Mouse (Mus musculus) layer of hippocampus, adult 8-10 months (tissue): ENCODE measurements around the gene Notch3. TPM values are rescaled to one million over a fixed set of nuclear protein-coding genes. Genes with fewer than 3 reads are reported as not detected.
"Not testable (repeated sequence)": the region's sequence is repeated elsewhere in the genome, so short reads cannot be mapped to it uniquely, and the experiment has no call there.

Source experiments
- DNase-seq, 2 experiments: peaks; one replicate each; pipeline ENCODE4 v3.0.0; 2022; ENCODE audit warnings: low spot score in 2 of 2
- total RNA-seq, 4 experiments: library from RNA; stranded (reverse); gene quantifications; 2 replicates each; pipeline ENCODE4 v1.2.4; 2022

The Notch3 gene
- total RNA-seq, 4 experiments from 2014 or later, result 7.0 to 13.4 (median 9.5) TPM

DNA sequence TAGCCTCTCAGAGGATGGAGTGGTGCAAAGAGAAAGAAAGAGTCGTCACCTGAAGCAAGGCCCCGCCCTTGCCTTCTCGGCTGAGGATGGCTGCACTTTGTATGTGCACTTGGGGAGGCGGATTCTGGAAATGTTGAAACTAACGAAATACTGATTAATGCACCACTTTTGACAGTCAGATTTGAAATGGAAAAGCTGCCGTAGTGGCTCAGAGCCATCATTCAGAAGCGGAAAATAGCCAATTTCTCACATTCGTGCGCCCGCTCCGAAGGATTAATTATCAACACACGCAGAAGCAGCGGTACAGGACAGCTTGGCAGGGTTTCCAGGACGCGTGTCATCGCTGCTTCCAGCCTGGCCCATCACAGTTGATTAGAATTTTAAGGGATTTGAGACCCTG is 47.5 kb downstream of the Notch3 start:
- DNase-seq, result peak; percentile 53 to 77

DNA sequence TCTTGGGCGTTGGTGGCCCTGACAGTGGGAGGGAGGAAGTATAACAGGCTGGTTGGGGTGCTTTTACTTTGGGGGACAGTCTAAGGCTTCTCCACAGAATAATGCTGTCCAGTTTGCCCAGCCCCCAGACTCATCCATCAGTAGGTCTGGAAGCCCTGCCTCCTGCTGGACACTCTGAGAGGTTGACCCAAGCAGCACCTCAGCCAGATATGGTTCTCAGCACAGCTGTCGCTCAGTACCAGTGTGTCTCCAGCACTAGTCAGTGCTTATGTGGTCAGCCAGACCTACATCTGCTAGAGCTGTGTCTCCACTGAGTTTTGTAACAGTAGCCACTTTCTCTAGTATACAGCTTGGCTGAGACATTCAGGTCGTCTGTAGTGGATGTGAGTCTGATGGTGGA is 48.2 kb downstream of the Notch3 start:
- no peak for DNase-seq

DNA sequence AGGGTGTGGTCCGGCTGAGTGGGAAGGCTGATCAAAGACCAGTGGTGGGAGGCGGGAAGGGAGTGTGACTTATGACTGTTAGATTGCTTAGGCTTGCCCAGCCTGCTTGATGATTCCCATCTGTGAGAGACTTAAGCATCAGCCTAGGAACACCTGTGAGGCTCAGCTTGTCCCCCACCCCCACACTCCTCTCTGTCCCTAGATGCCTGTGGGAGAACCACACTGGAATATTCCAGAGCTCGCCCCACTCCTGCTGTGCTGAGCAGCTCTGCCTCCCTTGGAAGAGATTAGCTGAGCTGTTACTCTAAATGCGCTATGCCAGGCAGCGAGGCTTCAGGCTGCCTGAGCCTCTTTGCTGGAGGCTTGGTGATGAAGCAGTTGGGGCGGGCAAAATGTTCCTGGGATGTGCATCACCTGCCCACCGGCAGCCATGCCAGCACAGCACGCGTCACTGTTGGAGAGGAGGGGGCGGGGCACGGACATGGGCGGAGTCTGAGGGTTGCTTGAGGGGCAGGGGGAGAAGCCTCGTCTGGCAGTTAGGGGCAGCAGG is 48.7 kb downstream of the Notch3 start:
- peak; percentile 62 to 64 for DNase-seq

DNA sequence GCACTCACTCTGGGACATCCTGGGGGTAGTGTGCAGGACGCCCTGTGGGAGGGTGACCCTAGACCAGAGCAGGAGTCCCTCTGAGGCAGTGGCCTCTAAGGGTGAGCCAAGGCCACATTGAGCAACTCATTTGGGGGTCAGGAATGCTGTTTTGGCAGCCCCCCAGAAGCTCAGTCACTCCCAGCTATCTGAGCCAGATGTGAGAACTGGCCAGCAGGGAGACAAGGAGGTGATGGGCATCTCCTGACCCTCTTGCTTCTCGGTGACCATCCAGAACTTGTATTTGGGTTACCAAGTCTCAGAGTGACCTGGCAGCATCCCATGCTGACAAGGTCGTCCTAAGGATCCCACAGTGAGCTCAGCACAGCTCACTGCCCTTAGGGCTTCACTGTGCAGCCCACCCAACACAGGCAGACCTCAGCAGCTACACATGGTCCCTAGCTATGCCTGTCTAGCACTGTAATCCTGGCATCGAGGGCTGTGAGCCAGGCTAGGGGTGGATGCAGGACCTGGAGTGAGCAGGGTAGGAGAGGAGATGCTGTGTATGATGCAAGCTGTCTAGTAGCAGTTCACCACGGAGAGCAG is 49.3 kb downstream of the Notch3 start:
- DNase-seq, result no peak

DNA sequence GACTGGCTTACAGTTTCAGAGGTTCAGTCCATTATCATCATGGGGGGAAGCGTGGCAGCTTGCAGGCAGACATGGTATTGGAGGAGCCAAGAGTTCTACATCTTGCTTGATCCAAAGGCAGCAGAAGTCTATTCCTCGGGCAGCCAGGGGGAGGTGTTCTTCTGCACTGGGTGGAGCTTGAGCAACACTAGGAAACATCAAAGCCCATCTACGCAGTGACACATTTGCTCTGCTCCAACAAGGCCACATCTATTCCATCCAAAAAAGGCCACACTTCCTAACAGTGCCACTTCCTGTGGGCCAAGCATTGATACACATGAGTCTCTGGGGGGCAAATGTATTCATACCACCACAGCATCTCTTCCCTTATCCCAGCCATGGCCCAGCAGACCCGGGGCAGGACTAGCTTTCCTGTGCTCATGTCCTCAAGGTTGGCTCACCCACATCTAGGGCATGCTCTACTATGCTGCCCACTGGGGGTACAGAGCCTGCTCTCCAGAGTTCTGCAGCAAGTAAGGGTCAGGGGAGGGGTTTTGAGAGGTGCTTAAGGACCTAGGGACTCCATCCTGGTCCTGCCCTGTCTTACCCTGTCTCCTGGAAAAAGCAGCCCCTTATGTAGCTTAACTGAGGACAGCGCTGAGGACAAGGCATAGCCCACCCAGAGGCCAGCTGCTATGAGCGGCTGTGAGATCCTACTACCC is 49.9 kb downstream of the Notch3 start:
- no peak for DNase-seq

DNA sequence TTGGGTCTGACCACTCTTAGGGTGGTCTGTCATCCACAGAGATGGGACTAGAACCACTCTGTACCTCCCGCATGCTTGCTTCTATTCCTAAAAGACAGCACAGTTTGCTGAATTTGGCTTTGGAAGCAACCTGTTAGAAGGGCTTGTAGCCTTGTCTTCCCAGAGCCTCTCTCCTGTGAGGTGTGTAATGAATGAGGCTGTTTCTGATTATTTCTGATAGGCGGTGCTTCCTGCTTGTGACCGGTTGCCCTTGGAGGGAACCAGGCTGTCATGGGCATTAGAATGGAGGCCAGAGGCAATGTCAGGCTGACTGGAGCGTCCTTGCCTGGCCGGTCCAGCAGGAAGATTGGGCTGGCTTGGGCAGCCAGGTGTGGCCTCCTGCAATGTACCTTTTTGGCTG is 52.2 kb downstream of the Notch3 start:
- DNase-seq, result not testable (repeated sequence)

DNA sequence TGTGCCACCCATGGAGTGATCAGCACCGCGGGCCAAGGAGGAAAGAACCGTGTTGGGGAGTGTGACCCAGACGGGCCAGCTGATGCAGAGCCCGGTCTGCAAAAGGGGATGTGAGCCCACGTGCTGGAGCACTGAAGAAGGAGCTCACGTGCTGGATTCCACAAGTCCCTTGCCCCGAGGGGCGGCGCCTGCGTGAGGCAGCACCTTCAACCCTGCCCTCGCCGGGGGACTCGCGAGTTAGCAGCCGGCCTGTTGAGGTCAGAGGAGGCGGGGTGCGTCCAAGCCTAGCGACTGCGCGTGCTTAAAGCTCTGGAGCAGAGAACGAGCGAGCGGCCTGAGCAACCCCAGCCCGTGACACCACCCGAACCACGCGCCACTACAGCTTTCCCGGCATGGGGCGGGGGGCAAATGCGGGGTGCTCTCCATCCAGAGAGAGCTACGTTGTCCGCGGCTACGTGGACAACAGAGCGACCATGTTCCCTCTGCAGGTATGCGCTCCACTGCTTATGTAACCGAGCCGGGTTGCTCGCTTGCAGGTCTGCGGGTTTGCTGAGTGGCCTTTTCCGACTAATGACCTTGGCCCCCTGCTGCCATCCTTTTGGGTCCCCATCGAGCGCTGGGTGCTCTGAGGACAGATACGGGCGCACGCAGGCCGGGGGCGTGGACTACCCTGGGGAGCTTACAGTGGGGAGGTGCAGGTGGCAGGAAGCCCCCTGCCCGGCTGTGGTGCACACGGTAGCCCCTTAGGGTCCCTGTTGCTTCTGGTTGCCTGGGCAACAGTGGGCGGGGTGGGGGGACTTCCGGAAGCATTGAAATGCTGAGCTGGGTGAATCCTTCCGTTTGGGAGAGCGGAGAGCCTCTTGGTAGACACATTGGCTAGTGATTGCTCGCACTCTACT is 52.9 kb downstream of the Notch3 start:
- DNase-seq, result no peak

DNA sequence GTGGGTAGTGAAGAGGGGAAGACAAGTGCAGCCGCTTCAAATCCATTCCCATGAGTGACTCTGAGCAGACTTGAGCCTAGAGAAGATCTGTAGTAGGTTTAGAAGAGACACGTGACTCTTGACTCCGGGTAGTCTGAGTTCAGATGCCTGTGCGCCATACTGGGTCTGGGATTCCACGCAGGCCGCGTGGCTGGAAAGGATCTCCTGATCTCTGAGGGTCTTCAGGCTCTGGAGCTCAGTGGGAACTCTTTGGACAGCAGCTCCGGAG is 53.5 kb downstream of the Notch3 start:
- no peak for DNase-seq

DNA sequence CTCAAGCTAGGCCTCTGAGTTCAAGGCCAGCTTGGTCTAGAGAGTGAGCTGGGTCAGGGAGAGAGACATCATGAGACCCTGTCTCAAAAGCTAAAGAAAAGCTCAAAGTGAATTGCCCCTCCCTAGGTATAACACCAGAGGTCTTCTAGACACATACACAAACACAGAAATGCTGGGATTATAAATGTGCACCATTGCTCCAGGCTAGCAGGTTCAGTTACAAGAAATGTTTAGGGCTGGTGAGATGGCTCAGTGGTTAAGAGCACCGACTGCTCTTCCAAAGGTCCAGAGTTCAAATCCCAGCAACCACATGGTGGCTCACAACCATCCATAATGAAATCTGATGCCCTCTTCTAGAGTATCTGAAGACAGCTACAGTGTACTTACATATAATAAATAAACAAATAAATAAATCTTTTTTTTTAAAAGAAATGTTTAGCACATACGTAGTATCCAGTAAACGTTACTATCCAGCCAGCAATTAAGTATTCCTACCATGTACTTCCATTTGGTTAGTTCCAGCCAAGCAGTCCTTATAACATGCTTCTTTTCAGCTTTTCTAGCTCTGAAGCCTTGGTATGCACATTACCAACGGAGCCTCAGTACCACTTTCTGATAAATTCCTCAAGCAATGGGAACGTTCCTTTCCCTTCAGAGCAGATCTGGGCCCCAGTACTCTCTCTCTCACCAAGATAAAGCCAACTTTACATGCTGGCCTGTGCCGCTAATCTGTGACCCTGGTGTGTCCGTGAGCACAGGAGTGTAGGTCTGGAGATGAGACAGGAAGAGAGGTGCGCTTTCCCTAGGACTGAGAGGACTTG is 54.0 kb downstream of the Notch3 start:
- DNase-seq, result no peak

DNA sequence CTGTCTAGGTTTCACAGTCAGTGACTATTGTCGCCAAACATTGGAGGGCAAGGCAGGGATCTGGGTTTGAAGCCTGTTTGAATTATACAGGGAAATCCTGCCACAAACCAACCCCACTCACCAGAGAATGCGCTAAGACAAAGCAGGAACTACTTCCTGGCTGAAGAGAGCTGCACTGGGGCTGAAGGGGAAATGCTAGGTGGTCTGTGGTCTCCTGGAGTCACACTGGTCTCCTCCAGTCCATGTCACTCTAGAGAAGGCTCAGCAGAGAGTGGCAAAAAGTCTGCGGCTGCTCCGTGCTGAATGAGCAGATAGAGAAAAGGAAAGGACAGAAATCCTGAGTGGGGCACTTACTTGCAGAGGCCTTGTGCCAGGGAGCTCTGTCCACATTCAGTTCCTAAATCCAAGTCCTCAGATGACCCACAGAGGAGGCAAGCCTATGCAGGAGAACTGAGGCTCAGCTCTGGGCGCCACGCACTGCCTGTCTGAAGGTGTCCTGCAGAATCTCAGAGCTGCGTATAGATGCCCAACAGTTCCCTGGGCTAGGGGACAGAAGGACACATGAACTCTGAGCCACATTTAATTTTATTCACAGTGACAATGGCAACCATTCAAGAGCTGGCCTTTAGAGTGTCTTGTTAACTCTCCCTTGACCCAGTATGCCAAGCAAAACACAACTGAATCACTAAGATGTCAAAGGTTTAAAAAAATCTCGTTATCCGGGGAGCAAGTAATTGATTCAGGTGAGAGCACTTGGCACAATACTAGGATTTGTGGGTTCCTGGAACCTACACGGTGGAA is 55.5 kb downstream of the Notch3 start:
- DNase-seq, result no peak

DNA sequence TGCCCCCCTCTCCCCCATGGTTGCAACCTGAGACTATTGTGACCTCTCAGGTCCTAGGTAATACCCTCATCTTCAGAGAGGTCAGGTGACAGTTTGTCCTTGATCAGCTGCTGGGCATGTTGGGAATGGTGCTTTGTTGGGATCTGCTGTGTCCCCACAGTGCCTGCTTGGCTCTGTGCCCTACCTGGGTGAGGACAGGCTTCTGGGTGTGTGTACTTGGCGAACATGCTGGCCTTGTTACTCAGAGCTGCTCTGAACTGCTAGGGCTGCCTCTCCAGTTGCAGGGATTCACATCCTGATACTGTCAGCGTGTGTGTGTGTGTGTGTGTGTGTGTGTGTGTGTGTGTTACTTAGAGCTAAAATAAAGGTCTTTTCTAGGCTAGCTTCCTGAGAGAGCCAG is 56.2 kb downstream of the Notch3 start:
- no peak for DNase-seq

DNA sequence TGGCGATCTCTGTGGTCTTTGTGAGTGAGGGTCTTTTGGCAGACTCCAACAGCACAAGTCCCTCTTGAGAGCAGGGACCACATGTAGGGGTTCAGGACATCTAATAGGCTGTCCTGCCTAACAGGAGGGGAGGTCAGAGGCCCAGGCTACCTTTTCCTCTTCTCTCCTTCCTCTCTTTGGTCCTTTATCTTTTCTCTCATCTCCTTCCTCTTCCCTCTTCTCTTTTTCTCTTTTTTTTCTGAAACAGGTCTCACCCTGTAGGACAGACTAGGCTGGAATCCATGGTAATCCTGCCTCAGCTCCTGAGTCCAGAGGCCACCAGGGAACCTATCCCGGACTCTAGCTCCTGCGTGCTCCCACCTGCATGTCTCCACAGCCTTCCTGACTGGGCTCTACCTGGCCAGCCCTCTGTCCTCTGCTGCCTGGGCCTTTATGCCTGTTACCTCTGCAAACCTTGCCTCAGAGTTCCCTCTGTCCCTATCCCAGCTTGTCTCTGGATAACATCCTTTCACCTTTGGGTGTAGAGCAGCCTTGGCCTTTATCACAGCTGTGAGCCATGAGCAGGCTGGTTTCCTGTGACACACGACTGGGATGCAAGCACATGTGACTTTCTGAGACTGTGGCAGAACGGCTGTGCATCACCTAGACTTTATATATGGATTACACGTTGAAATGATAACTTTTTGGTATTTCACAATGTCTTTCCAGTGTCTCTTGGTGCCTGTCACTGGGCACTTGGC is 57.3 kb downstream of the Notch3 start:
- no peak for DNase-seq

DNA sequence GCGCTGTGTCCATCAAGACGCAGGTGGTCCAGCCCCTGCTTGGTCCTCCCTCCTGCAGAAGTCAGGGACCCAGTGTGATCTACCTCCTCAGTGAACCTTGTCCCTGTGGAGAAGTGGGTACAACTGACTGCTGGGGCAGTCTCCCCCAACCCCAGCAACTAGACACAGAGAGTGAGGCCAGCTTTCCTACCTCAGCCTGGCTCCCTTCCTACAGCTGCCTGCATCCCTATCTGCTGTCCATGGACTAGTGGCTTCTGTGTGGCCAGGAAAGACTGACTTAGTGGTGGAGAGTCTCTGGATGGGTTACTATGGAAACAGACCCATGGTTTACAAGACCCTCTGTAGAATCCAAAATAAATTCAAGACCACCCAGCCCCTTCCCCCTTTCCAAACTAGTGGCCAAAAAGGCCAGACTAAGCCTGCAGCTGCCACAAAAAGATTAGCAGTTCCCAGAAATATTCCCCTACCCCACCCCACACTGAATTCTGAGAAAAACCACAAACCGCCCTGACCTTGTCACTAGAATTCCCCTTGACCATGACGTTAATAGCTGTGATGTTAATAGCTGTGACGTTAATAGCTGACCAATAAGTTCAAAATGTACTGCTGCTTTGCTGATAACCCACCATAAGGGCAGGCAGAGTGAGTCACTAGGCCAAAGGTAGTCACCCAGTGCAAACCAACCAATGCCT is 58.2 kb downstream of the Notch3 start:
- not testable (repeated sequence) for DNase-seq

DNA sequence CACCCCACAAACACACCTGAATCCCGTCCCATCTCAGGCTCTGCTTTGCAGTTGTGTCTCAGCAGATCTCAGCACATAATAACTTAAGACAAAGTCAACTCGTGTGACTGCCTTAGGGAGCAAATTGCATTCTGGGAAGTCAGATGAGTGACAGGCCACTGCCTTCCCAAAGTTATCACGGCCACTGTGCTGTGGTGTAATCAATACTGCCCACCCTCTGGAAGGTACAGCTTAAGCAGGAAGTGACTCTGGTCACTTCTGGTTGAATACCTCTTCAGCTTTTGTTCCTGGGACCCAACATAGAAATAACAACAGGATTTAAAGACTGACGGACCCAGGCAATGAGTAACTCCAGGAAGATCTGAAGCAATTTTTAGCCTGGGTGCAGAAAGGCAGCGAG is 58.8 kb downstream of the Notch3 start:
- no peak for DNase-seq

DNA sequence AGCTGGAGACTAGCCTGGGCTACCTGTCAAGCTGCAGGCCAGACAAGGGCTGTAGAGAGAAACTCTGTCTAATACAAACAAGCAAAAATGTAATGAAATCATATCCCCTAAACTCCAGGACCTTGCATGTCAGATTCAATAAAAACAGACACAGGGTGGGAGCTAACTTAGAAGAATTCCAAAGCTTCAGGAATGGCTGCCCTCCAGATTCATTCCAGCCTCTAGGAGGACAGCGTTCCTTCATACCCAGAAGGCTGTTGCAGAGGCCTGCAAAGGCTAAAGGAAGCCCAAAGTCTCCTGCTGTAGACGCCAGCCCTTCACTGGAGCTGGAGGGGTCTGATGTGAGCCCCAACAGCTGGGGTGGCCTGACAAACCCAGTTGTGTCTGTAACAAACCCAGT is 60.3 kb downstream of the Notch3 start:
- no peak for DNase-seq

DNA sequence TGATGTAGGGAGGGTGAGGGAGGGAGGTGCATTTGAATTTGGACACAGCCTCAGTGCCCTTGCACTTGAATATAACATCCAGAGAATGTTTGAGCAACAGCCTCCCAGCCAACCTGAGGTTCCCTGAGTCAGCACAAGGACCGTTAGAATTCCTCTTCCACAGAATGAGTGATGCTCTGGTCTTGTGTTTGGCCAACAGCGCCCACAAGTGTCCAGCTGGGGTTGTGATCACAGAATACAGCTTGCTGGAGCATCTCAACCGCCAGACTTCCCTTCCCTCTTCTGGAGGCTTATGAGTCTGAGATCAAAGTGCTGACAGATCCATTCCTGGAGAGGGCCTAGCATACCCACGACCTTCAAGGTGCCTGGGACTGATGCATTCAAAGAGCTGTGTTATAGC is 63.6 kb downstream of the Notch3 start:
- no peak for DNase-seq

DNA sequence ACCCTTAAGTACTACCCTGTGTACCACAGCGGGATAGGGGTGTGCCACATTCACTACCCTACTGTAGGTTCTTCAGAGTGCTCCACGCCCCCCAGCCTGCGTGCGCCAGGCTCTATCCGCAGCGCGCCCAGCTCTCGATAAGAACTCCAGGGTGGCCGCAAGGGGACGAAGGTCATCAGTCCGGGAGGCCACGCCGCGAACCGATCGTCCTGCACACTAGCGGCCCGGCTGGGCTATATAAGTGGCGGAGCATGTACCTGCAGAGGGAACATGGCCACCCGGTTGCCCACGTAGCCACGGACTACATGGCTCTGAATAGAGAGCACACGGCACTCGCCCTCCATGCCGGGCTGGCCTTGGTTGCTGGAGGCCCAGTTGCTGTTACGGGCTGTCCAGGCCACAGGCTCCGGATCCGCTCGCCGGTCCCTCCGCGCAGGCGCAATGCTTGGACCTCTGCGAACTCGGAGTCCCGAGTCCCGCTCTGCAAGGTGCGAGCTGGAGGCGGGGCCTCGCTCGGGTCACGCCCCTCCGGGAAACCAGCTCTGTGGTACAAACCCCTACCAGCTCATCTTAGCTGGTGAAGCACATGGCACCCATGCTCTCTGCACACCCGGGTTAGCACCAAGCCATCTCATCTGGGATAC is 66.6 kb downstream of the Notch3 start:
- no peak for DNase-seq

DNA sequence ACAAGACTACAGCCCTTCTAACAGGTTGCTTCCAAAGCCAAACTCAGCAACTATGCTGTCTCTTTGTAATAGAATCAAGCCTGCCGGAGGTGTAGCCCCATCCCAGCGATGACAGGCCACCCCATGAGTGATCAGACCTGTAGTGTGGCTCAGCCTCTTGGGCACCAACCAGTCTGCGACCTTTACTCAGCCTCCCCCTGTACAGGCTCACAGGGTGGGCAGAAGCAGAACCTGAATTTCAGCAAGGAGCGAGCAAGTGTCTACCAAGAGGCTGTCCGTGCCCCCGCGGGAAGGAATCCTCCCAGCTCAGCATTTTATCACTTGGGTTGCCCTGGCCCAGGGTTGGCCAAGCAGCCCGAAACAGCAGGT is 67.1 kb downstream of the Notch3 start:
- DNase-seq, result no peak

DNA sequence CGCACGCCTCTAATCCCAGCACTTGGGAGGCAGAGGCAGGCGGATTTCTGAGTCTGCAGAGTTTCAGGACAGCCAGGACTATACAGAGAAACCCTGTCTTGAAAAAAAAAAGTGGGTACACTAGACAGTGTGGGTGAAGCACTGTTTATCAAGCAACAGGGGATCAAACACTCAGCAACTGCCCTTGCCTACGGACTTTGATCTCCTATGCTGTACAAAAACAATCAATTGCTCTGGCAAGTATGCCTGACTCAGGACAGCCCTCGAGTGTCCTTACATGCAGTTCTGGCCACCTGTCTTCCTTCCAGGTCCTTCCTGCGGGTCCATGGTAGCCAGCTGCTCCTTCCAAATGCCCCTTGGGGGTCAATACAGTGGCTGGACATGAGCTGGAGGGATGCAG is 67.7 kb downstream of the Notch3 start:
- DNase-seq, result not testable (repeated sequence)
